Mouse (Mus musculus): ENCODE measurements around the gene Klhl31. TPM values are rescaled to one million over a fixed set of nuclear protein-coding genes. Genes with fewer than 3 reads are reported as not detected.
A peak's percentile ranks its signal among the peaks of the same experiment; 100 is the strongest.

Klhl31 gene
- polyA plus RNA-seq, 1 experiment from 2014 or later = 0.08 TPM

GRCm38 (mm10) chr9:77671004-77671403, 34.7 kb downstream of the Klhl31 start:
- Histone ChIP-seq H3K27me3 (ENCODE audit: control insufficient read depth, insufficient read depth, low read length) (no peaks in the 10 kb centered on the region), H3K4me3 (ENCODE audit: low read depth, low read length) (no peak overlapping the region), H3K9me3 (ENCODE audit: control insufficient read depth, low read length) (no peaks in the 10 kb centered on the region), H3K4me2 (replicated peaks; ENCODE audit: low read depth) (no peak overlapping the region), H3K9ac (ENCODE audit: low read length) (no peak overlapping the region), H3K4me1 (replicated peaks; ENCODE audit: control insufficient read depth, insufficient read depth) (no peaks in the 10 kb centered on the region), H3K27ac (replicated peaks) (no peak overlapping the region), H3K36me3 (ENCODE audit: control insufficient read depth, insufficient read depth, low read length) (no peaks in the 10 kb centered on the region)
- ATAC-seq (ENCODE audit: low FRiP score, low TSS enrichment) (no peak), DNase-seq (ENCODE audit: low spot score) (no peak)
- TF ChIP-seq CTCF (IDR thresholded peaks at IDR 0.05; ENCODE audit: low read depth) (no peak), EP300 (optimal IDR thresholded peaks at IDR 0.05) (no peak)
- WGBS = 87% methylated on average over 5 of the region's 5 CpGs

GRCm38 (mm10) chr9:77673218-77673617, 36.9 kb downstream of the Klhl31 start:
- H3K4me2 ChIP-seq (replicated peaks; ENCODE audit: low read depth) = no peak overlapping the region
- no peak for DNase-seq (ENCODE audit: low spot score)
- no peaks in the 10 kb centered on the region for H3K9me3 ChIP-seq (ENCODE audit: control insufficient read depth, low read length)
- no peak overlapping the region for H3K4me3 ChIP-seq (ENCODE audit: low read depth, low read length)
- no peak overlapping the region for H3K9ac ChIP-seq (ENCODE audit: low read length)
- no peaks in the 10 kb centered on the region for H3K27me3 ChIP-seq (ENCODE audit: control insufficient read depth, insufficient read depth, low read length)
- no peak for ATAC-seq (ENCODE audit: low FRiP score, low TSS enrichment)
- 68% methylated on average over 4 of the region's 4 CpGs for WGBS
- H3K36me3 ChIP-seq (ENCODE audit: control insufficient read depth, insufficient read depth, low read length) = no peaks in the 10 kb centered on the region
- H3K4me1 ChIP-seq (replicated peaks; ENCODE audit: control insufficient read depth, insufficient read depth) = no peaks in the 10 kb centered on the region
- no peak overlapping the region for H3K27ac ChIP-seq (replicated peaks)
- no peak for TF ChIP-seq EP300 (optimal IDR thresholded peaks at IDR 0.05)
- no peak for TF ChIP-seq CTCF (IDR thresholded peaks at IDR 0.05; ENCODE audit: low read depth)

- H3K4me3 ChIP-seq (ENCODE audit: low read depth, low read length) = no peak overlapping the region
- no peak overlapping the region for H3K4me2 ChIP-seq (replicated peaks; ENCODE audit: low read depth)
- no peak for DNase-seq (ENCODE audit: low spot score)
- no peaks in the 10 kb centered on the region for H3K4me1 ChIP-seq (replicated peaks; ENCODE audit: control insufficient read depth, insufficient read depth)
- H3K9me3 ChIP-seq (ENCODE audit: control insufficient read depth, low read length) = no peaks in the 10 kb centered on the region
- no peak overlapping the region for H3K9ac ChIP-seq (ENCODE audit: low read length)
- H3K27ac ChIP-seq (replicated peaks) = no peak overlapping the region
- no peaks in the 10 kb centered on the region for H3K36me3 ChIP-seq (ENCODE audit: control insufficient read depth, insufficient read depth, low read length)
- WGBS = 75% methylated on average over 2 of the region's 2 CpGs
- no peak for TF ChIP-seq EP300 (optimal IDR thresholded peaks at IDR 0.05)
- no peak for TF ChIP-seq CTCF (IDR thresholded peaks at IDR 0.05; ENCODE audit: low read depth)
- ATAC-seq (ENCODE audit: low FRiP score, low TSS enrichment) = no peak
- H3K27me3 ChIP-seq (ENCODE audit: control insufficient read depth, insufficient read depth, low read length) = no peaks in the 10 kb centered on the region
Measured at GRCm38 (mm10) chr9:77673986-77674385, 37.7 kb downstream of the Klhl31 start.

GRCm38 (mm10) chr9:77684938-77685337, 48.6 kb downstream of the Klhl31 start:
- Histone ChIP-seq H3K36me3 (ENCODE audit: control insufficient read depth, insufficient read depth, low read length) (no peaks in the 10 kb centered on the region), H3K9me3 (ENCODE audit: control insufficient read depth, low read length) (no peaks in the 10 kb centered on the region), H3K27ac (replicated peaks) (no peak overlapping the region), H3K4me3 (ENCODE audit: low read depth, low read length) (no peak overlapping the region), H3K27me3 (ENCODE audit: control insufficient read depth, insufficient read depth, low read length) (no peaks in the 10 kb centered on the region), H3K4me2 (replicated peaks; ENCODE audit: low read depth) (no peak overlapping the region), H3K4me1 (replicated peaks; ENCODE audit: control insufficient read depth, insufficient read depth) (no peaks in the 10 kb centered on the region), H3K9ac (ENCODE audit: low read length) (no peak overlapping the region)
- ATAC-seq (ENCODE audit: low FRiP score, low TSS enrichment) (no peak), DNase-seq (ENCODE audit: low spot score) (no peak)
- TF ChIP-seq EP300 (optimal IDR thresholded peaks at IDR 0.05) = no peak
- TF ChIP-seq CTCF (IDR thresholded peaks at IDR 0.05; ENCODE audit: low read depth) = peak; percentile 62
- 63% methylated on average over 4 of the region's 4 CpGs for whole genome bisulfite sequencing

- no peak for ATAC-seq (ENCODE audit: low FRiP score, low TSS enrichment)
- H3K9ac ChIP-seq (ENCODE audit: low read length) = no peak overlapping the region
- WGBS = 70% methylated on average over 5 of the region's 5 CpGs
- H3K27me3 ChIP-seq (ENCODE audit: control insufficient read depth, insufficient read depth, low read length) = no peaks in the 10 kb centered on the region
- H3K9me3 ChIP-seq (ENCODE audit: control insufficient read depth, low read length) = no peaks in the 10 kb centered on the region
- no peak overlapping the region for H3K4me2 ChIP-seq (replicated peaks; ENCODE audit: low read depth)
- H3K4me1 ChIP-seq (replicated peaks; ENCODE audit: control insufficient read depth, insufficient read depth) = no peaks in the 10 kb centered on the region
- no peaks in the 10 kb centered on the region for H3K36me3 ChIP-seq (ENCODE audit: control insufficient read depth, insufficient read depth, low read length)
- no peak overlapping the region for H3K4me3 ChIP-seq (ENCODE audit: low read depth, low read length)
- TF ChIP-seq CTCF (IDR thresholded peaks at IDR 0.05; ENCODE audit: low read depth) = no peak
- no peak for TF ChIP-seq EP300 (optimal IDR thresholded peaks at IDR 0.05)
- no peak for DNase-seq (ENCODE audit: low spot score)
- H3K27ac ChIP-seq (replicated peaks) = no peak overlapping the region
Measured at GRCm38 (mm10) chr9:77685825-77686500, 49.7 kb downstream of the Klhl31 start.

GRCm38 (mm10) chr9:77692707-77693106, 56.4 kb downstream of the Klhl31 start:
- ATAC-seq (ENCODE audit: low FRiP score, low TSS enrichment) = no peak
- DNase-seq (ENCODE audit: low spot score) = no peak

More at GRCm38 (mm10) chr9:77692707-77693106, 56.4 kb downstream of the Klhl31 start:
- Histone ChIP-seq H3K4me2 (replicated peaks; ENCODE audit: low read depth) (no peak overlapping the region), H3K27me3 (ENCODE audit: control insufficient read depth, insufficient read depth, low read length) (no peaks in the 10 kb centered on the region), H3K27ac (replicated peaks) (no peak overlapping the region), H3K9me3 (ENCODE audit: control insufficient read depth, low read length) (no peaks in the 10 kb centered on the region), H3K4me1 (replicated peaks; ENCODE audit: control insufficient read depth, insufficient read depth) (no peaks in the 10 kb centered on the region), H3K4me3 (ENCODE audit: low read depth, low read length) (no peak overlapping the region), H3K9ac (ENCODE audit: low read length) (no peak overlapping the region), H3K36me3 (ENCODE audit: control insufficient read depth, insufficient read depth, low read length) (no peaks in the 10 kb centered on the region)
- TF ChIP-seq CTCF (IDR thresholded peaks at IDR 0.05; ENCODE audit: low read depth) = no peak
- no peak for TF ChIP-seq EP300 (optimal IDR thresholded peaks at IDR 0.05)
- 68% methylated on average over 7 of the region's 7 CpGs for WGBS
